Mouse (Mus musculus) lung, postnatal 0 days (tissue): ENCODE measurements around the gene Mapk13.

Experiments used
- CTCF ChIP-seq: IDR thresholded peaks from 2 replicates; pipeline ENCODE4 v1.5.1; 2016; ENCODE audit warnings: antibody characterized with exemption, mild to moderate bottlenecking
- EP300 ChIP-seq: IDR thresholded peaks from 2 replicates; pipeline ENCODE4 v1.6.1; 2016; ENCODE audit warnings: antibody characterized with exemption, mild to moderate bottlenecking, control low read depth

- TF ChIP-seq CTCF: no peak
- TF ChIP-seq EP300: no peak
These were observed 32.4 kb downstream of the Mapk13 start for GRCm38 (mm10) chr17:28801474-28802005.
